Mouse (Mus musculus) right cerebral cortex, postnatal 10 days (tissue): ENCODE results near the gene Adgre5.

Source experiments
- DNase-seq, 2 experiments: peaks; one replicate each; pipeline ENCODE4 v3.0.0; 2021; ENCODE audit warnings: low spot score in 2 of 2

The Adgre5 gene

GRCm38 (mm10) chr8:83722631-83723030, 18.5 kb downstream of the Adgre5 start:
- DNase-seq = no peak

- DNase-seq = no peak
Observed at GRCm38 (mm10) chr8:83721405-83722025, 19.6 kb downstream of the Adgre5 start.

DNA sequence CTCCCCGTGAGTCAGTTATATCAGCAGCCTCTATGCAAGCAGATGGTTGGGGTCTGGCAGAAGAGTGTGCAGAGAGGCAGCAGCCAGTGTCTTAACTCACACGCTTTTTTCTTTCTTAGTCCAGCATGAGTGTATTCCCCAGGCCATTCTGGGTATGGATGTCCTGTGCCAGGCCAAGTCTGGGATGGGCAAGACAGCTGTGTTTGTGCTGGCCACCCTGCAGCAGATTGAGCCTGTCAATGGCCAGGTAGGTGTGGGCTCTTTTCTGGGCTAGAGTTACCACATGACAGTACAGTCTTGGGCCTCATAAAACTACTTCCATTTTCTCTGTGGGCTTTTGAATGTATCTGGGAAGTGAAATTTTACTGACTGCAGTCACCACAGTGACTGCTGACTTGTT, 21.4 kb downstream of the Adgre5 start:
- DNase-seq = no peak

GRCm38 (mm10) chr8:83719048-83719447, 22.1 kb downstream of the Adgre5 start:
- DNase-seq = no peak

GRCm38 (mm10) chr8:83716563-83716962, 24.6 kb downstream of the Adgre5 start:
- no peak for DNase-seq

DNA sequence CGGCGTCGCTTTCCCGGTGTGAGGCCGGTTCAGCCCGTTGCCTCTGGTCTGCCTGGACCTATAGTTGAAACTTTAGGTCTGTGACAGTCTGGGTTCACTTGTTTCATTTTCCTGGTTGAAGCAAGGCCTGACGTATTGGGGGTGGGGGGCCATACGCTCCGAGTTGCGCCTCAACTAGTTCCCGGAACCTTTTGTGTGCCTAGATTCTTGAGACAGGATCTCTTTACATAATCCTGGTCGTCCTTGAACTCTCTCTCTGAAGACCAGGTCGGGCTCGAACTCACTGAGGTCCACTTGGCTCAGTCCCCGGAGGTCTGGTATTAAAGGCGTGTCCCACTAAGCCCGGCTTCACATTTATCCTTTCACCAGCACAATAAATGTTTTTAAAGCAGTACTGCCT, 25.4 kb downstream of the Adgre5 start:
- DNase-seq = no peak

GRCm38 (mm10) chr8:83715031-83715690, 26.0 kb downstream of the Adgre5 start, which contains the start of gene Ddx39:
Gene Ddx39, plus strand, starts transcription at chr8:83715177.
- peak; percentile 97 to 99 for DNase-seq

GRCm38 (mm10) chr8:83714676-83715030, 26.5 kb downstream of the Adgre5 start:
- no peak for DNase-seq

DNA sequence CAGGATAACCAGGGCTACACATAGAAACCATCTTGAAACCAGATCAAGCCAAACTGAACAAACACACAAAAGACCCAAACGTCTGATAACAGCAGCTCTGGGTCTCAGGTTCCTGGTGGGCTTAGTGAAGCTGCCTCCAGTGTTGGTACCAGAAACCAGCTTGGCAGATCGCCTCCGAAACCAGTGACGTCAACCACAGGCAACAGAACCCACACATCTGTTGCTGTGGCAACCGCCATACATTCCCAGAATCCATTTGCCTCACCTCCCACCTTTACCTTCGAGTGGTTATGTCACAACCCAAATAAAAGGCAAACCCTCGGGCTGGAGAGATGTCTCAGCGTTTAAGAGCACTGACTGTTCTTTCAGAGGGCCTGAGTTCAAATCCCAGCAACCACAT, 33.6 kb downstream of the Adgre5 start:
- no peak for DNase-seq

GRCm38 (mm10) chr8:83706411-83706810, 34.7 kb downstream of the Adgre5 start:
- DNase-seq = no peak

- no peak for DNase-seq
Observed at GRCm38 (mm10) chr8:83703426-83703825, 37.7 kb downstream of the Adgre5 start.

- no peak for DNase-seq
Observed at GRCm38 (mm10) chr8:83700423-83701085, 40.6 kb downstream of the Adgre5 start.

GRCm38 (mm10) chr8:83699566-83699965, 41.6 kb downstream of the Adgre5 start:
- no peak for DNase-seq

GRCm38 (mm10) chr8:83698661-83699453, 42.3 kb downstream of the Adgre5 start, which contains the start of gene Pkn1:
Gene Pkn1, minus strand, starts transcription at chr8:83699179.
- peak; percentile 72 to 81 for DNase-seq

- DNase-seq = peak; percentile 61 to 74
Observed at GRCm38 (mm10) chr8:83698291-83698660, 42.9 kb downstream of the Adgre5 start.

GRCm38 (mm10) chr8:83697374-83698220, 43.5 kb downstream of the Adgre5 start:
- no peak for DNase-seq

DNA sequence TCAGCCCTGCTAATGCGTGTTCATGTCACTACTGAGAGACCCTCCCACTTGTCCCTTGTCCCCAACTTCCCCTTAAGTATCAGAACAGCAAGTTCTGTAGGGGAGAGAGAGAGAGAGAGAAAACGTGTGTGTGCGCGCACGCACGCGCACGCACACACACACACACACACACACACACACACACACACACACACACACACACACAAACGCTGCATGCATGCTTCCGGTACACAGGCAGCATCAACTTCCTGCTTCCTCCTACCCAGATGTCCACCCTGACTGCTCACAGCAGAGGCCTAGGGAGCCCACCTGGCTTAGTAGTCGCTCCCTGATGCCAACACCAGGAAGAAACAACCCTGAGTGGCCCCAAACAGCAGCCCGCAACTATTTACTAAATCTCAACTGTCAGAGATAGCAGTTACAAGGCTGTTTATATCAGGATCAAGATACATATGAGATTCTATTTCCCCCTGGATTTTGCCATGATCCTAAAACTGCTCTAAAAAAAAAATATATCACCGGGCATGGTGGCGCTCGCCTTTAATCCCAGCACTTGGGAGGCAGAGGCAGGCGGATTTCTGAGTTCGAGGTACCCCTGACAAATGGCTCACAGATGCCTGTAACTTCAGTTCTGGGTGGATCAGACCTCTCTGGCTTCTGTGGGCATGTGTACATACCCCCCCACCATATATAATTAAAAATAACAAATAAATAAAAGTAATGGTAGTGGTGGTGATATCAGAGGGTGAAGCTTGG, 45.6 kb downstream of the Adgre5 start:
- no peak for DNase-seq

DNA sequence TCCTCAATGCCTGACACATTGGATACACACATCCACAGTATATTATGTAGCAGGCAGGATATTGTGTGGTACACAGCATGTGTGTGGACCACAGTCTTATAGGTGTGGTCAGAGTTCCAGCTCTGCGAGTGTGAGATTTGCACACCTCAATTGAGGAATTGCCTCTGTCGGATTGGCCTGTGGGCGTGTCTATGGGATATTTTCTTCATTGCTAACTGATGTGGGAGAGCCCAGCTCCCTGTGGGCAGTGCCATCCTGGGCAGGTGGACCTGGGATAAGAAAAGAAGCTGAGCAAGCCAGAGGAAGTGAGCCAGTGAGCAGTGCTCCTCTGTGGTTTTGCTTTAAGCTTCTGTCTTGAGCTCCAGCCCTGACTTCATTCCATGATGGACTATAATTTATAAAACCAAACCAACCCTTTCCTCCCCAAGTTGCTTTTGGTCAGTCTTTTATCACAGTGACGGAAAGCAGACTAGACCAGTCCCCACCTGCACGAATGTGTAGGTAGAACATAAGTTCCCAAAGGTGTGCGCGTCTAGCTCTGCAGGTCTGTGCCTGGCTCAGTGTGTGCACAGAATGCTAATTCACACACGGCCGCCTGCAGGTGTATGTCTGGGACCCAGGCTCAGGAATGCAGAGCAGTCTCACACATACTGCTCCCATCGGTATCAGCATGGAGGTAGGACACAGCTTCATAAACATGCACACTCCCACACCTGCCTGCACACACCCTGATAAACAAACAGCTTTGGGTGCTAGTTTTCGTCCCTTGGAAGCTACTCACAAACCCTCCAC, 46.6 kb downstream of the Adgre5 start:
- DNase-seq = no peak

GRCm38 (mm10) chr8:83693609-83694236, 47.4 kb downstream of the Adgre5 start:
- no peak for DNase-seq
